Mouse (Mus musculus) CH12.LX (cell line): ENCODE data around the gene Ttll11. TPM values are rescaled to one million over a fixed set of nuclear protein-coding genes. Genes with fewer than 3 reads are reported as not detected.
A peak's percentile ranks its signal among the peaks of the same experiment; 100 is the strongest.

Source experiments
- DNase-seq: peaks from one replicate; pipeline ENCODE4 v3.0.0-alpha.2; 2013; ENCODE audit errors: extremely low read depth
- H3K27ac ChIP-seq: 2 replicates; pipeline ENCODE4 v1.5.1; 2012; ENCODE audit warnings: low read depth, mild to moderate bottlenecking, control low read depth, moderate library complexity; ENCODE audit not compliant: insufficient read depth
- H3K27me3 ChIP-seq: replicated peaks from 2 replicates; pipeline ENCODE3; 2012; ENCODE audit warnings: inconsistent platforms
- H3K36me3 ChIP-seq, 2 experiments: replicated peaks in 1 of 2; 2 replicates each; pipeline versions ENCODE3 to v1.6.1; 2012; ENCODE audit warnings: inconsistent platforms in 1 of 2, low read length in 1 of 2, mild to moderate bottlenecking in 1 of 2, mixed read lengths in 1 of 2, moderate library complexity in 1 of 2; ENCODE audit not compliant: control insufficient read depth in 1 of 2, insufficient read depth in 1 of 2
- H3K4me1 ChIP-seq, 2 experiments: 2 replicates each; pipeline ENCODE4 v1.6.1; 2012; ENCODE audit warnings: inconsistent platforms in 1 of 2, moderate library complexity in 1 of 2; ENCODE audit not compliant: insufficient read depth in 2 of 2, control insufficient read depth in 1 of 2
- H3K4me2 ChIP-seq: 2 replicates; pipeline ENCODE4 v1.6.1; 2012; ENCODE audit warnings: low read depth, mild to moderate bottlenecking, control low read depth; ENCODE audit not compliant: poor library complexity, insufficient read depth, severe bottlenecking
- H3K4me3 ChIP-seq, 3 experiments: fragments of 150-350 bp in 1 of 3; sonication (generic) in 1 of 3; replicated peaks in 1 of 3; 2 replicates each; pipeline versions ENCODE3 to v1.5.1; 2011 to 2012; ENCODE audit warnings: low read depth in 2 of 3, low read length in 2 of 3, mild to moderate bottlenecking in 2 of 3, moderate library complexity in 2 of 3, control low read depth in 1 of 3, improper control_type of control experiment in 1 of 3, inconsistent platforms in 1 of 3, mixed read lengths in 1 of 3; ENCODE audit not compliant: poor library complexity in 1 of 3
- H3K79me2 ChIP-seq: replicated peaks from 2 replicates; pipeline ENCODE4 v1.6.1; 2012; ENCODE audit warnings: mild to moderate bottlenecking, moderate library complexity; ENCODE audit not compliant: control insufficient read depth, poor library complexity, insufficient read depth, severe bottlenecking; ENCODE audit errors: extremely low read depth
- H3K9ac ChIP-seq: 2 replicates; pipeline ENCODE4 v1.6.1; 2012; ENCODE audit warnings: low read depth, mild to moderate bottlenecking, control low read depth, moderate library complexity; ENCODE audit not compliant: insufficient read depth
- H3K9me3 ChIP-seq: replicated peaks from 2 replicates; pipeline ENCODE3; 2012; ENCODE audit warnings: low read length, inconsistent platforms, mixed read lengths
- E2F4 ChIP-seq: IDR thresholded peaks from 2 replicates; pipeline ENCODE4 v1.6.1; 2011; ENCODE audit warnings: low read depth, low read length, improper control_type of control experiment; ENCODE audit not compliant: insufficient replicate concordance
- ETS1 ChIP-seq: conservative IDR thresholded peaks from 2 replicates; pipeline ENCODE4 v1.6.1; 2012; ENCODE audit warnings: low read depth, mild to moderate bottlenecking, inconsistent platforms, low read length, improper control_type of control experiment, moderate library complexity
- JUND ChIP-seq: conservative IDR thresholded peaks from 2 replicates; pipeline ENCODE4 v1.6.1; 2011; ENCODE audit warnings: low read depth, low read length, improper control_type of control experiment
- MEF2A ChIP-seq: IDR thresholded peaks from 2 replicates; pipeline ENCODE4 v1.6.1; 2014; ENCODE audit warnings: low read depth, mild to moderate bottlenecking, inconsistent platforms, low read length, improper control_type of control experiment, borderline replicate concordance
- MYC ChIP-seq: IDR thresholded peaks from 2 replicates; pipeline ENCODE4 v1.6.1; 2011; ENCODE audit warnings: low read depth, mild to moderate bottlenecking, improper control_type of control experiment, low read length
- NELFE ChIP-seq: IDR thresholded peaks from 2 replicates; pipeline ENCODE4 v1.6.1; 2011; ENCODE audit warnings: low read depth, low read length, improper control_type of control experiment
- PAX5 ChIP-seq: IDR thresholded peaks from 2 replicates; pipeline ENCODE4 v1.6.1; 2012; ENCODE audit warnings: low read length, inconsistent platforms, mixed read lengths
- POLR2A ChIP-seq: IDR thresholded peaks from 2 replicates; pipeline ENCODE4 v1.6.1; 2011; ENCODE audit warnings: low read depth, mild to moderate bottlenecking, improper control_type of control experiment, low read length
- POLR2AphosphoS2 ChIP-seq: IDR thresholded peaks from 2 replicates; pipeline ENCODE4 v1.6.1; 2011; ENCODE audit warnings: low read depth, low read length, improper control_type of control experiment
- SIN3A ChIP-seq: IDR thresholded peaks from 2 replicates; pipeline ENCODE4 v1.6.1; 2012; ENCODE audit warnings: low read length, improper control_type of control experiment, inconsistent platforms
- TCF12 ChIP-seq: IDR thresholded peaks from 2 replicates; pipeline ENCODE4 v1.6.1; 2014; ENCODE audit warnings: low read depth, mild to moderate bottlenecking, inconsistent platforms, low read length, improper control_type of control experiment
- UBTF ChIP-seq: IDR thresholded peaks from 2 replicates; pipeline ENCODE4 v1.6.1; 2012; ENCODE audit warnings: low read depth, mild to moderate bottlenecking, inconsistent platforms, low read length, improper control_type of control experiment, moderate library complexity
- ZKSCAN1 ChIP-seq: IDR thresholded peaks from 2 replicates; pipeline ENCODE4 v1.6.1; 2012; ENCODE audit warnings: low read depth, inconsistent platforms, low read length, improper control_type of control experiment, borderline replicate concordance
- ZNF384 ChIP-seq: IDR thresholded peaks from 2 replicates; pipeline ENCODE4 v1.6.1; 2012; ENCODE audit warnings: low read depth, low read length, improper control_type of control experiment, inconsistent platforms
- dilution Hi-C: fragments of 300-500 bp; cut with MboI; formaldehyde crosslinking; loops from 2 replicates; pipeline ENCODE4 v1.14.3; 2020; ENCODE audit warnings: low sequenced_read_pairs; ENCODE audit not compliant: extremely low pct_unique_long_range_greater_than_20kb, extremely low pct_ligation_motif_present
- in situ Hi-C: fragments of 300-500 bp; cut with MboI; formaldehyde crosslinking; loops from 3 replicates; pipeline ENCODE4 v1.14.3; 2019; ENCODE audit warnings: low sequenced_read_pairs, low pct_ligation_motif_present, low pct_unique_long_range_greater_than_20kb, mixed read lengths
- polyA plus RNA-seq: library from polyadenylated mRNA; unstranded; fragments of >175 nt; gene quantifications from 2 replicates; pipeline ENCODE4 v1.2.1, GENCODE M21; 2012; ENCODE audit warnings: low read depth; ENCODE audit not compliant: insufficient read length
- total RNA-seq, 2 experiments: library from RNA; depleted of rRNA; stranded (reverse); fragments of 300-350 nt in 1 of 2; fragments of >200 nt in 1 of 2; gene quantifications; 2 replicates each; pipeline ENCODE4 v1.2.3; 2012 to 2014

Ttll11 gene
- total and polyA plus RNA-seq, 3 experiments = 0.04 to 0.31 (median 0.11) TPM

DNA sequence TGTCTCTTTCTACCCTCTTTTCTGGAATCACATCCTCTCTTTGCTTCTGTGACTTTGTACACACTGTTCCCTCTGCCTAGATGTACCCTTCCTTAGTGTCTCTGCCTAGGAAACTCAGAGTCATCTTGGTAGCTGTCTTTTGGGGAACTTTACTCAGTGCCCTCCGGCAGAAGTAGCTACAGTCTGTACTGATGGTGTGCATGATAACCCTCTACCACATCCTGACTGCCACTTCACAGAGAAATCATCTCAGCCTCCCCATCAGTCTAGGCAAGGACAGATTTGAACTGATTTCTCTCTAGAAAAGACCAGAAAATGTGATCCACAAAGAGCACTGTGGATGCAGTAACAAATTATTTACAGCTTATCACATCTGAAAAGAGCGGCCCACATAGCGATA, 2.2 kb upstream of the Ttll11 start:
- Histone ChIP-seq H3K27ac (no peak overlapping the region), H3K36me3 (peaks cover 0 to 10% of the 10 kb centered on the region in 2 experiments), H3K9ac (no peak overlapping the region), H3K4me1 (peaks cover 9 to 20% of the 10 kb centered on the region in 2 experiments; a peak in 3 of 4 replicates), H3K4me2 (no peak overlapping the region), H3K9me3 (no peaks in the 10 kb centered on the region), H3K4me3 (no peak overlapping the region), H3K79me2 (no peaks in the 10 kb centered on the region), H3K27me3 (peaks cover 32% of the 10 kb centered on the region)
- dilution Hi-C loops (no loop called here), in situ Hi-C loops (no loop called here)
- no peak for DNase-seq
- TF ChIP-seq POLR2A = no peak
- no peak for TF ChIP-seq E2F4
- no peak for TF ChIP-seq ZNF384
- no peak for TF ChIP-seq NELFE
- no peak for TF ChIP-seq TCF12
- TF ChIP-seq PAX5 = no peak
- TF ChIP-seq POLR2AphosphoS2 = no peak
- TF ChIP-seq MYC = no peak
- no peak for TF ChIP-seq JUND
- TF ChIP-seq ZKSCAN1 = no peak
- TF ChIP-seq SIN3A = no peak

DNA sequence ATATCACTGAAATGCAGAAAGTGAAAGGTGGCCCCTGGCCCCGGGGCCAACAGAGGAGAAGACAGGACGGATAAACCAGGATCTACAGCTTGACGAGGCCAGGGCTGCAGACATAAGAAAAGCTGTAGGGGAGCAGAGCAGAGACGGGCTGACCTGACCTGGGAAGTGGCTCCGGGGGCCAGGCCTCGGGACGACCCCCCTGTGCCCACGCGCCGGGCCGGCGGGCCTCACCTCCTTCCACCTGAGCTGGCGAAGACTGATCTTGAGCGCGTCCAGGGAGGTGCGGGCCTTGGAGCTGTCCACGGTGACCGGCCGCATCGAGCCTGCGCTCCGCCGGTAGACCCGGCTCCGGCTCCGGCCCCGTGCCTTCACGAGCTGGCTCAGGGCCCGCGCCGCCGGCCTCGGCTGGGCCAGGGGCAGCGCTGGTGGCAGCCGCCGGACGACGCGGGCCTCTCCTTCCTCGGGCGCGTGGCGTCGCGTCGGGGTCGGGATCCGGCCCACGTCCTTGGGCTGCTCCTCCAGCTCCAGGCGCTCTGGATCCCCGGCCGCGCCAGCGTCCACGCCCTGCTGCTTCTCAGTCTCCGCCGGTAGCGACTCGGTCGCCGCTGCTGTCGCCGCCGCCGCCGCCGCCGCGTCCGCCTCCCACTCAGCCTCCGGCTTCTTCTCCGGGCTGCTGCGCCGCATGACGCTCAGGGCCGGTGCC, 621 bp downstream of the Ttll11 start:
- in situ Hi-C loops = no loop called here

More for the DNA sequence above, 621 bp downstream of the Ttll11 start:
- Histone ChIP-seq H3K27me3 (peaks cover 8% of the 10 kb centered on the region), H3K4me3 (peak overlapping the region; percentile 61 to 95 (median 87)), H3K4me1 (peaks cover 9 to 22% of the 10 kb centered on the region in 2 experiments; a peak in 3 of 4 replicates), H3K9ac (peak overlapping the region; percentile 83), H3K79me2 (no peaks in the 10 kb centered on the region), H3K27ac (no peak overlapping the region), H3K9me3 (no peaks in the 10 kb centered on the region), H3K4me2 (peak overlapping the region; percentile 83)
- DNase-seq = peak; percentile 12
- dilution Hi-C loops = no loop called here
- no peak for TF ChIP-seq ZKSCAN1
- no peak for TF ChIP-seq MEF2A
- 0 out of 2 replicates have a peak, but pooled peaks have one; percentile 56 for TF ChIP-seq UBTF
- TF ChIP-seq ZNF384 = no peak
- no peak for TF ChIP-seq ETS1
- TF ChIP-seq, all 38 proteins: peak for 1
- peaks cover 0 to 17% of the 10 kb centered on the region in 2 experiments for H3K36me3 ChIP-seq
